Mouse (Mus musculus) B cell, adult (primary cell): ENCODE results near the gene Myct1. TPM values are rescaled to one million over a fixed set of nuclear protein-coding genes. Genes with fewer than 3 reads are reported as not detected.

Experiments
- total RNA-seq: library from RNA; stranded (reverse); gene quantifications from 4 replicates; pipeline ENCODE4 v1.2.4, GENCODE M21; 2023; ENCODE audit not compliant: inconsistent age

The Myct1 gene
- not detected in 4 replicates for total RNA-seq

GRCm38 (mm10) chr10:5593464-5593863, at the start of gene Myct1:
TSS of gene Myct1 (plus strand) at chr10:5593775.

GRCm38 (mm10) chr10:5551382-5551781, 42.2 kb upstream of the Myct1 start, which contains the start of gene Syne1:
TSS of gene Syne1 (minus strand) at chr10:5551482.

GRCm38 (mm10) chr10:5639112-5639511, 45.5 kb downstream of the Myct1 start, which contains the start of gene Vip:
TSS of gene Vip (plus strand) at chr10:5639218.

Other genes with a start within 250 kb of the Myct1 start
- 41.4 to 47.4 TPM (median 44.1 TPM) in 4 replicates for gene Syne1, start 42.3 kb upstream of the Myct1 start, total RNA-seq
- not detected in 4 replicates for gene Vip, start 45.4 kb downstream of the Myct1 start, total RNA-seq
- gene Fbxo5, start 211.8 kb downstream of the Myct1 start, total RNA-seq = 4.3 to 9.1 TPM (median 6.8 TPM) in 4 replicates
- 17.5 to 26.4 TPM (median 20.8 TPM) in 4 replicates for gene Mtrf1l, start 230.1 kb downstream of the Myct1 start, total RNA-seq